Mouse (Mus musculus): Measurements from ENCODE around the gene Irf6. TPM values are rescaled to one million over a fixed set of nuclear protein-coding genes. Genes with fewer than 3 reads are reported as not detected.

Irf6 gene
- polyA plus RNA-seq (2015; fragmentation: Nextera tagmentation; extraction: Ambion mirVana) = 0.69 and 0.81 TPM in 2 replicates

GRCm38 (mm10) chr1:193152872-193153271, at the start of gene Irf6:
Gene Irf6 (plus strand): TSS chr1:193153111.

DNA sequence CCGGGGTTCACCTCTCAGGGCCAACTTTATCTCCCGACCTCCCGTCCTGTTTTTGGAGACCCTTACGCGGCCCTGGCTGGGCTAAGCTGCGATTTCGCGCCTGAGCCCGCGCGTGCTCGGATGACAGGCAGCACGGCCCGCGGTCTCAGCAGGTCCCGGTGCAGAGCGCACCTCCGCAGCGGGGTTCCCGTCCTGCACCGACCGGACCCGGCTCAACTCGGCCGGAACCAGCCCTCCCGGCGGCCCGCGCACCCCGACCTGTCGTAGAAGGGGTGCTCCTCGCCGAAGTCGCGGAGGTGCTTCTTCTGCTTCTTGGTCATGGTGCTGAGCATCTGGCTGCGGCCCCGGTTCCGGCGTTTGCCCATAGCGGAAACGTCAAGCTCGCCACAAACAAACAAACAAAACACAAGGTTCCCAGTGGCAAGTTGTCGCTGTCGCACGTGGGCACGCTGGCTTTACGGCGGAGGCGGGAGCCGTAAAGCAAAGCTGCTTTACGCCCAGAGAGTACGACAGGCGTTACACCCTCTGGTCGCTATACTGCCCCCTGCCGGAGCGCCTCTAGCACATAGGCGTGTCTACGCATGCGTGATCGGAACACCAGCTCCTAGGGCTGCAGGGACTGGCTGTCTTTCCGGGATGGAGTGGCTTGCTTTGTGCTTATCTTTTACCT, 23.0 kb upstream of the Irf6 start, which contains the start of gene Diexf:
TSS of gene Diexf (minus strand) at position 487 of the 670 bp plus-strand sequence.

DNA sequence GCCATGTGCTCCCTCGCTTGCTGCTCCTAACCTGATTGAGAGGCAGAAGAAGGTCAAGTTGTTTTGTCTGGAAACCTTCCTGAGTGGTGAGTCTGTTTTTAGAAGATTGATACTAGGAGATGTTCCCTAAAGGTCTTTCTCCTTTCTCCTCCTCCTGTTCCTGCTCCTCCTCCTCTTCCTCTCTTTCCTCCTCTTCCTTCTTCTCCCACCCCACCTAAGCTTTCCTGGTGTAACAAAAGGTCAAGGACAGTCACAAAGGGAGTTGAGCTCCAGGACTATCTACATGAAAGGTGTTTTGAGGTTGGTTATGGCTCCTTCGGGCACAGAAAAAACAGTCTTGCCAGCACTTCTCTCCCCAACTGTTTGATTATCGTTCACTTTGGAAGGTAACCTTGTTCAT, 14.8 kb downstream of the Irf6 start, which contains the start of gene A130010J15Rik:
TSS of gene A130010J15Rik (plus strand) at position 301 of the 400 bp plus-strand sequence.

DNA sequence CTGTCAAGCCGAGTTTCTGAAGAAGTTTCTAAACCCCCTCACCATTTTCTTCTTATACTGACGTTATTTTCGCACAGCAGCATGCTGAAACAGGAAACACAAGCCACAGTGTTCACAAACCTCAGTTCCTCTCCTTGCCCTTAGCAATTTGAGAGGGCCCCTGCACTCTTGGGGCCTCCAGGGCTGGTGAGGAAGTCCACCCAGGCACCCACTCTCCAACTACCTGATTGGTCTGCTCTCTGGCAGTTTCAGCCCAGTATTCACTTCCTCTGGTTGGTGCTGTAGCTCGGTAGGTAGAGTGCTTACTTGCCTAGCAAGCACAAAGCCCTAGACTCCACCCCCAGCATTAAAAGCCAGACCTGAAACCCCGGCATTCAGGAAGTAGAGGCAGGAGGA, 48.5 kb downstream of the Irf6 start, which contains the start of gene Traf3ip3:
TSS of gene Traf3ip3 (minus strand) at position 321 of the 396 bp plus-strand sequence.

GRCm38 (mm10) chr1:193207503-193207902, 54.6 kb downstream of the Irf6 start, which contains the start of gene Lamb3:
Gene Lamb3 (plus strand): TSS chr1:193207699.

Other genes with a start within 250 kb of the Irf6 start
- 3.5 and 3.9 TPM in 2 replicates for gene Syt14, start 117.3 kb upstream of the Irf6 start, polyA plus RNA-seq (2015; fragmentation: Nextera tagmentation; extraction: Ambion mirVana)
- gene Diexf, start 22.8 kb upstream of the Irf6 start, polyA plus RNA-seq (2015; fragmentation: Nextera tagmentation; extraction: Ambion mirVana) = 3.8 and 4.1 TPM in 2 replicates
- 5.4 and 6.3 TPM in 2 replicates for gene A130010J15Rik, start 14.9 kb downstream of the Irf6 start, polyA plus RNA-seq (2015; fragmentation: Nextera tagmentation; extraction: Ambion mirVana)
- gene Traf3ip3, start 48.6 kb downstream of the Irf6 start, polyA plus RNA-seq (2015; fragmentation: Nextera tagmentation; extraction: Ambion mirVana) = 16.4 and 21.4 TPM in 2 replicates
- 1.9 and 2.3 TPM in 2 replicates for gene Lamb3, start 54.6 kb downstream of the Irf6 start, polyA plus RNA-seq (2015; fragmentation: Nextera tagmentation; extraction: Ambion mirVana)
- 14.0 and 21.9 TPM in 2 replicates for gene Hsd11b1, start 111.0 kb downstream of the Irf6 start, polyA plus RNA-seq (2015; fragmentation: Nextera tagmentation; extraction: Ambion mirVana)
- 32.3 and 36.3 TPM in 2 replicates for gene G0s2, start 120.1 kb downstream of the Irf6 start, polyA plus RNA-seq (2015; fragmentation: Nextera tagmentation; extraction: Ambion mirVana)
- gene Camk1g, start 217.2 kb downstream of the Irf6 start, polyA plus RNA-seq (2015; fragmentation: Nextera tagmentation; extraction: Ambion mirVana) = 0.70 and 1.3 TPM in 2 replicates

Measured in spleen, postnatal 0 days (tissue).